Mouse (Mus musculus): ENCODE results near the gene Gba. TPM values are rescaled to one million over a fixed set of nuclear protein-coding genes. Genes with fewer than 3 reads are reported as not detected.

Gba gene
- total RNA-seq, 2 experiments from 2014 or later = 66.5 to 67.7 TPM

DNA sequence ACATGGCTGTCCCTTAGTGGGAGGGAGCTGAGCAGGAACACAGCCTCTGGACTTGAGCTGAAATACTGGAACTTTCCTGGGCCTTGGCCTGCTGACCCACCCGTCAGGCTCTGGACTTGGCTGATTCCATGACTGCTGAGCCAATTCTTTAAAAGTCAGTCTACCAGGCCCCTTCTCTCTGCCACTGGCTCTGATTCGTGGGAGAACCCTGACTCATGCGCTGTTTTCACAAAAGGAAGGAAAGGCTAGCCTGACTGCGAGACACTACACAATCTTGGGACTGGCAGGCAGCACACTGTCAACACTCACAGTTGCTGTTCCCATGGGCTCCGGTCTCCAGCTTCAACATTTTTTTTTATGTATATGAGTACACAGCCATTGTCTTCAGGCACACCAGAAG is 53.4 kb downstream of the Gba start:
- no peak for DNase-seq (ENCODE audit: low spot score in 2 of 2)
- intact Hi-C loops (cut with DNase I) = loop anchor here (5.0 kb wide), 1 partner anchor 41 kb away; no protein-coding TSS in a partner anchor

Small RNAs within 50 kb of the gene (microRNA-seq; reads per million reads assigned to microRNA genes)
- 5,407 to 6,896 reads per million in 2 experiments for gene Mir92b

Other genes starting within 250 kb of the Gba start
- gene Rusc1, start 109.6 kb upstream of the Gba start, total RNA-seq (2021) = 100 to 1,000 TPM; 189 to 195 TPM
- not detected for gene Gm43738, start 101.8 kb upstream of the Gba start, total RNA-seq (2021)
- 10 to 100 TPM; 81.0 to 88.8 TPM for gene Fdps, start 101.0 kb upstream of the Gba start, total RNA-seq (2021)
- not detected for gene Pklr, start 66.8 kb upstream of the Gba start, total RNA-seq (2021)
- gene Hcn3, start 42.7 kb upstream of the Gba start, total RNA-seq (2021) = 10 to 100 TPM; 16.0 to 18.7 TPM
- gene Clk2, start 38.1 kb upstream of the Gba start, total RNA-seq (2021) = 10 to 100 TPM; 39.0 to 46.6 TPM
- gene Scamp3, start 25.5 kb upstream of the Gba start, total RNA-seq (2021) = 10 to 100 TPM; 67.1 to 70.2 TPM
- gene Fam189b, start 19.8 kb upstream of the Gba start, total RNA-seq (2021) = 10 to 100 TPM; 61.6 to 64.9 TPM
- 10 to 100 TPM; 23.6 to 26.5 TPM for gene Thbs3, start 12.3 kb downstream of the Gba start, total RNA-seq (2021)
- 10 to 100 TPM; 89.5 to 94.5 TPM for gene Mtx1, start 24.2 kb downstream of the Gba start, total RNA-seq (2021)
- gene Muc1, start 26.1 kb downstream of the Gba start, total RNA-seq (2021) = 1 to 10 TPM in 1 of 2 experiments, under 1 TPM in 1; 0.80 to 1.2 TPM
- 10 to 100 TPM; 69.2 to 69.4 TPM for gene Krtcap2, start 43.0 kb downstream of the Gba start, total RNA-seq (2021)
- 10 to 100 TPM; 89.8 to 94.3 TPM for gene Trim46, start 43.4 kb downstream of the Gba start, total RNA-seq (2021)
- 10 to 100 TPM; 47.8 to 48.1 TPM for gene Dpm3, start 56.4 kb downstream of the Gba start, total RNA-seq (2021)
- gene Slc50a1, start 67.6 kb downstream of the Gba start, total RNA-seq (2021) = 10 to 100 TPM; 32.1 to 37.4 TPM
- gene Efna1, start 78.2 kb downstream of the Gba start, total RNA-seq (2021) = 1 to 10 TPM; 4.1 to 5.2 TPM
- 10 to 100 TPM; 51.3 to 56.8 TPM for gene Efna3, start 120.0 kb downstream of the Gba start, total RNA-seq (2021)
- gene Efna4, start 135.1 kb downstream of the Gba start, total RNA-seq (2021) = under 1 TPM; 0.27 to 0.37 TPM
- 100 to 1,000 TPM; 101 to 105 TPM for gene Adam15, start 147.1 kb downstream of the Gba start, total RNA-seq (2021)
- gene Dcst2, start 159.0 kb downstream of the Gba start, total RNA-seq (2021) = under 1 TPM in 1 of 2 experiments, not detected in 1; 0.32 TPM
- gene Dcst1, start 162.3 kb downstream of the Gba start, total RNA-seq (2021) = not detected
- 10 to 100 TPM; 11.9 to 14.8 TPM for gene Zbtb7b, start 191.8 kb downstream of the Gba start, total RNA-seq (2021)
- gene Lenep, start 199.9 kb downstream of the Gba start, total RNA-seq (2021) = 1 to 10 TPM in 1 of 2 experiments, not detected in 1; 3.0 TPM
- gene Flad1, start 208.9 kb downstream of the Gba start, total RNA-seq (2021) = 10 to 100 TPM; 32.6 to 32.9 TPM
- gene Cks1b, start 215.5 kb downstream of the Gba start, total RNA-seq (2021) = 1 to 10 TPM; 1.9 to 3.1 TPM
- 10 to 100 TPM; 10.7 to 14.6 TPM for gene Shc1, start 215.5 kb downstream of the Gba start, total RNA-seq (2021)
- gene Pygo2, start 227.3 kb downstream of the Gba start, total RNA-seq (2021) = 10 to 100 TPM; 51.6 to 60.2 TPM
- gene Pbxip1, start 233.8 kb downstream of the Gba start, total RNA-seq (2021) = 10 to 100 TPM; 37.5 to 38.6 TPM